Mouse (Mus musculus) hindbrain, embryonic 16.5 days (tissue): Measurements from ENCODE around the gene Cep170b. TPM values are rescaled to one million over a fixed set of nuclear protein-coding genes. Genes with fewer than 3 reads are reported as not detected.

Experiments used
- ATAC-seq: fragments of 200-750 bp; cut with Nextera tagmentation; 2 replicates; pipeline ENCODE4 v1.8.0; 2017; ENCODE audit warnings: moderate TSS enrichment, moderate library complexity
- H3K27ac ChIP-seq: fragments of 300-500 bp; sonication (generic); 2 replicates; pipeline ENCODE4 v1.5.1; 2014; ENCODE audit warnings: low read depth, mild to moderate bottlenecking, control low read depth, low read length, moderate library complexity
- H3K27me3 ChIP-seq: fragments of 300-500 bp; sonication (generic); replicated peaks from 2 replicates; pipeline ENCODE4 v1.6.1; 2014; ENCODE audit warnings: low read length; ENCODE audit not compliant: control insufficient read depth, insufficient read depth
- H3K36me3 ChIP-seq: fragments of 300-500 bp; sonication (generic); 2 replicates; pipeline ENCODE4 v1.6.1; 2014; ENCODE audit warnings: mild to moderate bottlenecking, low read length, moderate library complexity, mixed read lengths; ENCODE audit not compliant: control insufficient read depth, insufficient read depth
- H3K4me1 ChIP-seq: fragments of 300-500 bp; sonication (generic); 2 replicates; pipeline ENCODE4 v1.6.1; 2014; ENCODE audit warnings: low read depth, low read length; ENCODE audit not compliant: control insufficient read depth, insufficient read depth
- H3K4me2 ChIP-seq: fragments of 300-500 bp; sonication (generic); 2 replicates; pipeline ENCODE4 v1.6.1; 2014; ENCODE audit warnings: mild to moderate bottlenecking, low read length, control low read depth, moderate library complexity
- H3K4me3 ChIP-seq: fragments of 300-500 bp; sonication (generic); 2 replicates; pipeline ENCODE4 v1.5.1; 2014; ENCODE audit warnings: mild to moderate bottlenecking, low read length, control low read depth, moderate library complexity
- H3K9ac ChIP-seq: fragments of 300-500 bp; sonication (generic); 2 replicates; pipeline ENCODE4 v1.6.1; 2014; ENCODE audit warnings: low read depth, mild to moderate bottlenecking, control low read depth, low read length, moderate library complexity
- H3K9me3 ChIP-seq: fragments of 300-500 bp; sonication (generic); 2 replicates; pipeline ENCODE4 v1.6.1; 2014; ENCODE audit warnings: mild to moderate bottlenecking, low read length, moderate library complexity; ENCODE audit not compliant: control insufficient read depth
- WGBS: fragments of 180-500 bp; shearing (Covaris S2); extraction: QIAGEN DNeasy Blood & Tissue Kit; methylation state at CpG from one replicate; pipeline ENCODE4 v1.1.7; 2014; 5-methylcytosine and 5-hydroxymethylcytosine counted together
- polyA plus RNA-seq: library from polyadenylated mRNA; unstranded; fragments of >200 nt; fragmentation: Nextera tagmentation; extraction: Ambion mirVana; gene quantifications from 2 replicates; pipeline ENCODE4 v1.2.1, GENCODE M21; 2015

Gene Cep170b
- polyA plus RNA-seq, 1 experiment from 2014 or later: 30.6 TPM

- H3K9ac ChIP-seq: peak overlapping the region; percentile 70
- peaks cover 14% of the 10 kb centered on the region for H3K27me3 ChIP-seq
- peak overlapping the region; percentile 59 for H3K4me3 ChIP-seq
- H3K9me3 ChIP-seq: no peaks in the 10 kb centered on the region
- no peak overlapping the region for H3K27ac ChIP-seq
- H3K4me1 ChIP-seq: peaks cover 29% of the 10 kb centered on the region
- H3K4me2 ChIP-seq: peak overlapping the region; percentile 97
- H3K36me3 ChIP-seq: no peaks in the 10 kb centered on the region
- 18% methylated on average over 19 of the region's 19 CpGs for WGBS
- ATAC-seq: no peak
These were observed 42.2 kb upstream of the Cep170b start for GRCm38 (mm10) chr12:112677943-112678554.

- H3K27me3 ChIP-seq: peaks cover 14% of the 10 kb centered on the region
- H3K9me3 ChIP-seq: no peaks in the 10 kb centered on the region
- H3K27ac ChIP-seq: no peak within 1 kb of the TSS
- no peak for ATAC-seq
- peak within 1 kb of the TSS; percentile 59 for H3K4me3 ChIP-seq
- 0% methylated on average over 43 of the region's 60 CpGs for WGBS
- peak within 1 kb of the TSS; percentile 70 for H3K9ac ChIP-seq
- H3K4me1 ChIP-seq: peaks cover 31% of the 10 kb centered on the region
- H3K36me3 ChIP-seq: no peaks in the 10 kb centered on the region
- peak within 1 kb of the TSS; percentile 97 for H3K4me2 ChIP-seq
These were observed 41.7 kb upstream of the Cep170b start, which contains the start of gene Zbtb42 for GRCm38 (mm10) chr12:112678555-112679026. Gene Zbtb42, plus strand, starts transcription at chr12:112678828.

DNA sequence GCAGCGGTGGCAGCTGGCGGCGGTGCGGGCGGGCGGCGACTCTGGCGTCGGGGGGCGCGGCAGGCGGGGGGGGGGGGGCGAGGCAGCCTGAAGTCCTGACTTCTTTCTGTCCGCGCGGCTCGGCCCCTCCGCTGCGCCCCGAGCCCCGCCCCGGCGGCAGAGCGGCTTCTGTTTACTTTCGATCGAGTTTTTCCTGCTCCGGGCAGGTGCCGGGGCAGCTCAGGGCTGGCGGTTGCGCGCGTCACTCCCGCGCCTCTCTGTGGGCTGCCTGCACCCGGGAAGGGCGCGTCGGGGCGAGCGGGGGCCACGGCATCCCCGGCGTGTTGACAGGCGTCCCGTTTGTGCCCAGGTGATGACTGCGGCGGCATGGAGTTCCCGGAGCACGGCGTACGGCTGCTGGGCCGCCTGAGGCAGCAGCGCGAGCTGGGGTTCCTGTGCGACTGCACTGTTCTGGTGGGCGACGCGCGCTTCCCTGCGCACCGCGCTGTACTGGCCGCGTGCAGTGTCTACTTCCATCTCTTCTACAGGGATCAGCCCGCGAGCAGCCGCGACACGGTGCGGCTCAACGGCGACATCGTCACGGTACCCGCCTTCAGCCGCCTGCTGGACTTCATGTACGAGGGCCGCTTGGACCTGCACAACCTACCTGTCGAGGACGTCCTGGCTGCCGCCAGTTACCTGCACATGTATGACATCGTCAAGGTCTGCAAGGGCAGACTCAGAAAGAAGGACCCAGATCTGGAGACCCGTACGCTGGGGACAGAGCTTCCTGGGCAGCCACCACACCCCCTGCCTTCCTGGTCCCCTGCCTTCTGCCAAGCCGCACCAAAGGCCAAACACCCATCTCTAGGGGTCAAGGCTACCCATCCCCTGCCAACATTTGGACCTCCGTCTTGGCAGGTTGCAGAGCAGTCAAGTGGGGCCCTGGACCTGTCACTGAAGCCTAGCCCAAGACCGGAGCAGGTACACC is 40.9 kb upstream of the Cep170b start:
- Histone ChIP-seq H3K9me3 (no peaks in the 10 kb centered on the region), H3K27ac (no peak overlapping the region), H3K27me3 (peaks cover 14% of the 10 kb centered on the region), H3K36me3 (no peaks in the 10 kb centered on the region), H3K4me2 (peak overlapping the region; percentile 97), H3K4me3 (peak overlapping the region; percentile 59), H3K9ac (peak overlapping the region; percentile 70), H3K4me1 (peaks cover 31% of the 10 kb centered on the region)
- WGBS: 2% methylated on average over 79 of the region's 87 CpGs
- ATAC-seq: no peak

DNA sequence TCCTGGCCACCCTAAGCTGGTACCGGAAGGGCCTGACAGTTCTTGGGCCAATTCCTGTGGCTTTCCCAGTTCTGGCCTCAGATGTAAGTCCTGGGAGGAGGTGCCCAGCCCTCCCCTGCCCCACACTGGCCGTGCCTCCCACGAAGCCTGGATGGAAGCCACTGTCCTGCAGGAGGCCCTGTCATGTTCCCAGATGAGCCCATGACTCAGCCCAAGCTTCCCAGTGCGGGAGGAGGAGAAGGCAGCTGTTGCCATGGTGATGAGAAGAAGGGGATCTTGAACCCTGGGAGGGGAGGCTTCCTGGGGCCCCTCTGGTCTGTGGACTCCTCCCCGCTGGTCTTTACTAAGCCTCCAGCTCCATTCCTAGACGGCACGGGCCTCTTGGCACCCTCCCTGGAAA is 36.9 kb upstream of the Cep170b start:
- Histone ChIP-seq H3K9me3 (no peaks in the 10 kb centered on the region), H3K36me3 (no peaks in the 10 kb centered on the region), H3K27ac (no peak overlapping the region), H3K4me1 (peaks cover 16% of the 10 kb centered on the region), H3K27me3 (peaks cover 13% of the 10 kb centered on the region), H3K4me2 (no peak overlapping the region), H3K9ac (no peak overlapping the region), H3K4me3 (no peak overlapping the region)
- ATAC-seq: peak; percentile 37
- 36% methylated on average over 6 of the region's 7 CpGs for WGBS

DNA sequence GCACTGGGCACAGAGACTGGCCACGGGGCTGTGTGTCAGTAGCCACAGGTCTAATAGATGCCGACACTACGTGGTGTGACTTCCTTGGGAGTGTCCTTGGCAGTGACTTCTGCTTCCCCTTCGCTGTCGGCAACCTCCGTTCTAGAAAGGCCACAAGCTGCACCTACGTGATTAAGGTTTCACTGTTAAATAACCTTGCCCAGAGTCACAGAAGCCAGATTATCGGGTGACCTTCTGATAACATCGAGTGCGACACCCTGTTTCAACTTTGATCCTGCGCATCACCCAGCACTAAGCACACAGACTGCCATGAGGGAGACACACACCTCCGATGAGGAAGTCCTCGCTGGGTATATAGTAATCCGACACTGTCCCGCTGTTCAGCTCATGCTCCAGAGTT is 31.8 kb upstream of the Cep170b start:
- H3K9me3 ChIP-seq: no peaks in the 10 kb centered on the region
- no peak overlapping the region for H3K4me2 ChIP-seq
- H3K9ac ChIP-seq: no peak overlapping the region
- no peaks in the 10 kb centered on the region for H3K36me3 ChIP-seq
- no peaks in the 10 kb centered on the region for H3K27me3 ChIP-seq
- H3K27ac ChIP-seq: no peak overlapping the region
- WGBS: 80% methylated on average over 15 of the region's 15 CpGs
- ATAC-seq: no peak
- no peak overlapping the region for H3K4me3 ChIP-seq
- H3K4me1 ChIP-seq: peaks cover 8% of the 10 kb centered on the region

DNA sequence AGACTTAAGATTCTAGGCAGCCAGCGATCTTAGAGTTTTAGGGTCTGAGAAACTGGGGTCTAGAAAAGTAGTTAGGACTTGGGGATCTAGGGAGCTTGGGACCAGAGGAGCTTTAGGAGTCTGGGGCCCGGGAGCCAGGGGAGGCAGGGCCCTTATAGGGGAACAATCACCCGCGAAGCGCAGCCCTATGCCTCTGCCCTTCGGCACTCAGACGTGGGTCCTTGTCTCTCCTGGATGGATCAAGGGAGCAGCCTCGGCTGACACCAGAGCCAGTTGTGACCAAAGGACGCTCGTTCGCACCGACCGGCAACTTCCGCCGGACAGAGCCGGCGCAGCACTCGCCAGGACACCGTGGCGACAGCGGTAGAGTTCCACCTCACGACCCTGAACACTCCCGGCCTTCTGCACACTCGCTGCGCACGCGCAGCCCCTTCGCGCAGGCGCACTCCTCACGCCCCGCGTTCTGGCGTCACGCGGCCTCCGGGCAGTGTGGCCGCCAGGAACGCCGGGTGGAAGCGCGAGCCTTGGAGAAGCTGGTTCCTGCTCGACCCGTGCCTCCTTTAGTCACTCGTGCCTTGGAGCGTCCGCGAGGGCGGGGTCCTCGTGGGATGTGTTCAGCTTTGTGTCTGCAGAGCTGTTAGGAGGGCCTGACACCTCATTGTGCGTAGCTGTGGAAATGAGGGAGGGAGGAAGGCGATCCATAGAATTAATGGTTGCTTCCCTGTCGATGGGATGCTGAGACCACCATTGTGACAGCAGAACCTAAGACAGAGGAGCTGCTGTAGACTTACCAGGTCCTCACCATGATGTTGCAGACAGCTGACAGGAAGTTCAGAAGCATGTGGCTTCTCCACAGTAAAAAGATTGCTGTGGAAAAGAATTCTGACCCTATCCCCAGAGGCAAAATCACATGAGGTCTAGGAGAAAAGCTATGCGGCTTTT is 26.8 kb upstream of the Cep170b start:
- Histone ChIP-seq H3K36me3 (no peaks in the 10 kb centered on the region), H3K9me3 (no peaks in the 10 kb centered on the region), H3K4me2 (peak overlapping the region; percentile 83), H3K4me3 (peak overlapping the region; percentile 62), H3K27me3 (no peaks in the 10 kb centered on the region), H3K27ac (peak overlapping the region; percentile 82), H3K4me1 (peaks cover 14% of the 10 kb centered on the region), H3K9ac (peak overlapping the region; percentile 87)
- WGBS: 1% methylated on average over 52 of the region's 54 CpGs
- peak; percentile 95 for ATAC-seq

DNA sequence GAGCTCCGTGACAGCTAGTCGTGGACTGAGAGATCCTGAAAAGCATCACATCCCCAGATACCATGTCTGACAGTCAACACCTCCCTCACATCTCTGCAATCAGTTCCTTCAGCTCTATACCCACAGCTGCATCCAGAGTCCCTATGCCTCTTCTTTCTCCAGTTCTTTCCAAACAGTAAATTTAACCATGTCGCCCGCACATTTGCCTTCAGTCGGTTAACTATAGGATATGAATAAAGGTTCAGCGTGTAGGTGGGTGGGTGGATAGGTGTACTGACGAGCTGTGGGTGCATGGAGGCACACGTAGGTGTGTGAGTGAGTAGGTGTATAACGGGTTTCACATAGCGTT is 26.2 kb upstream of the Cep170b start:
- H3K4me3 ChIP-seq: peak overlapping the region; percentile 62
- H3K4me1 ChIP-seq: peaks cover 14% of the 10 kb centered on the region
- peak overlapping the region; percentile 82 for H3K27ac ChIP-seq
- H3K27me3 ChIP-seq: no peaks in the 10 kb centered on the region
- peak overlapping the region; percentile 83 for H3K4me2 ChIP-seq
- no peaks in the 10 kb centered on the region for H3K36me3 ChIP-seq
- peak overlapping the region; percentile 87 for H3K9ac ChIP-seq
- peak; percentile 12; the same call in 1 of the 2 replicates for ATAC-seq
- H3K9me3 ChIP-seq: no peaks in the 10 kb centered on the region
- 79% methylated on average over 10 of the region's 10 CpGs for WGBS

GRCm38 (mm10) chr12:112696806-112697425 is 23.3 kb upstream of the Cep170b start:
- no peak overlapping the region for H3K4me2 ChIP-seq
- WGBS: 80% methylated on average over 3 of the region's 3 CpGs

More at GRCm38 (mm10) chr12:112696806-112697425, 23.3 kb upstream of the Cep170b start:
- Histone ChIP-seq H3K27me3 (no peaks in the 10 kb centered on the region), H3K36me3 (no peaks in the 10 kb centered on the region), H3K4me3 (no peak overlapping the region), H3K4me1 (peaks cover 20% of the 10 kb centered on the region), H3K27ac (no peak overlapping the region), H3K9ac (no peak overlapping the region), H3K9me3 (no peaks in the 10 kb centered on the region)
- no peak for ATAC-seq
